Mouse (Mus musculus) layer of hippocampus, adult 6 months (tissue): ENCODE measurements around the gene Mlph. TPM values are rescaled to one million over a fixed set of nuclear protein-coding genes. Genes with fewer than 3 reads are reported as not detected.

ENCODE experiments used
- long read RNA-seq, 2 experiments: library from polyadenylated mRNA; unstranded; transcript quantifications; one replicate each; pipeline ENCODE4 v2.0.0; 2019 to 2020
- polyA plus RNA-seq: library from polyadenylated mRNA; unstranded; fragments of <200 nt; fragmentation: Nextera tagmentation; gene quantifications from 2 replicates; pipeline ENCODE4 v1.2.3, GENCODE M21; 2021

The Mlph gene
- polyA plus RNA-seq, result 0.90 and 1.2 TPM in 2 replicates
- long read RNA-seq, experiment 1, full-length matches to known transcripts, result 1 of 3 reads
- long read RNA-seq, experiment 1, partial matches to known transcripts, result 0 of 3 reads
- long read RNA-seq, experiment 1, other reads (novel, unspliced or antisense), result 2 of 3 reads
- long read RNA-seq, experiment 2, full-length matches to known transcripts, result 1 of 2 reads
- long read RNA-seq, experiment 2, partial matches to known transcripts, result 1 of 2 reads
- long read RNA-seq, experiment 2, other reads (novel, unspliced or antisense), result 0 of 2 reads

GRCm38 (mm10) chr1:90914948-90915569, at the start of gene Mlph:
Mlph (plus strand) TSS chr1:90915085.

GRCm38 (mm10) chr1:90952808-90953207, 37.9 kb downstream of the Mlph start, which contains the start of gene Prlh:
Prlh (plus strand) TSS chr1:90953108.

GRCm38 (mm10) chr1:90969347-90969784, 54.5 kb downstream of the Mlph start, which contains the start of gene Rab17:
Rab17 (minus strand) TSS chr1:90969661.

GRCm38 (mm10) chr1:90998268-90998890, 83.5 kb downstream of the Mlph start, which contains the start of gene Lrrfip1:
Lrrfip1 (plus strand) TSS chr1:90998737.

Other genes with a start within 250 kb of the Mlph start
- 0.54 and 0.60 TPM in 2 replicates for gene Col6a3, start 71.1 kb upstream of the Mlph start, polyA plus RNA-seq
- gene Prlh, start 38.0 kb downstream of the Mlph start, polyA plus RNA-seq, result not detected in 2 replicates
- not detected in 2 replicates for gene Rab17, start 54.6 kb downstream of the Mlph start, polyA plus RNA-seq
- 53.5 and 55.1 TPM in 2 replicates for gene Lrrfip1, start 83.7 kb downstream of the Mlph start, polyA plus RNA-seq
- gene Rbm44, start 230.0 kb downstream of the Mlph start, polyA plus RNA-seq, result not detected in 2 replicates